Mouse (Mus musculus): ENCODE measurements at regions not wholly inside any gene's neighbourhood (a gene's known extent, or its start where the extent isn't known, plus 50 kb on each side); places are given as distances from the start of the nearest gene placed in this dataset.

DNA sequence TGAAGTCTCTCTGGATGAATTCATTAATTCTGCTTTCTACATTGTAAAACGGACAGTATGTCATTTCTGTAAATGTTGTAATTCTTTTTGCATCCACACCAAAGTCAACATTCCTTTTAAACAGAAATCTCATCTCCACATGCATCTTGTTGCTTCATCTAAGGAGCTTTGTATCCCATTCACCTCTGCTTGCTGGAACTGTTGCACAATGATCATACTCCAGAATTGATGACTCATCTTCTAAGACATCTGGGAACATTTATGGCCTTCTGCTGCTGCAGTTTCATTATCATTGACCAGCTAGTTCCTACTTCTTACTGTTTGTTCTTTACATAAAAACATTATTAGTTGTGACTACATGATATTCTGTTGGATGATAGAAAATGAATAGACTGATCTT lies 1926.9 kb upstream of the Gm38303 start:
- no peaks in the 10 kb centered on the region for H3K27me3 ChIP-seq (ENCODE audit: control insufficient read depth, insufficient read depth, low read depth, low read length)
- 76% methylated on average over 1 of the region's 1 CpGs for WGBS
- H3K9me3 ChIP-seq (replicated peaks; ENCODE audit: control insufficient read depth, low read length, poor library complexity, severe bottlenecking): no peaks in the 10 kb centered on the region
- H3K4me2 ChIP-seq (ENCODE audit: low read length): no peak overlapping the region
- no peak for ATAC-seq
- H3K9ac ChIP-seq (ENCODE audit: low read depth, low read length): no peak overlapping the region
- no peaks in the 10 kb centered on the region for H3K36me3 ChIP-seq (ENCODE audit: control insufficient read depth, insufficient read depth, low read length)
- H3K27ac ChIP-seq (ENCODE audit: low read length): no peak overlapping the region
- no peaks in the 10 kb centered on the region for H3K4me1 ChIP-seq (ENCODE audit: control insufficient read depth, insufficient read depth, low read length)
- no peak overlapping the region for H3K4me3 ChIP-seq (ENCODE audit: low read depth, low read length)

DNA sequence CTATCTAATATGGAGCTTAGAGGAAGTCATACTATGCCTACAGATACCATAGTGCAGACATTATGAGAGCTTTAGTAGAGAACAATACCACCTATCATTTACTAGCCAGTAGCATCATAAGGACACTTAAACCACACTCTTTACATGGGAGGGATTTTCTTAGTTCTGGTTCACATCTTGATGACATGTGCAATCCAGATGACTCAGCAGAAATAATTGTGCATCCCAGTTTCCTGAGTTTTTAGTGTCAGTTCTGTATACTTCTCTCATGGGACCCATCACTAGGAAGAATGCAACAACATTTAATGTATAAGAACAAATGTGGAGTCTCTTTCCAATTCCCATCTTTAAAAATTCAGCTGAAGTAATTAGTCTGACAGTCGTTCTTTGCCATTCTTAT lies 1922.2 kb upstream of the Gm38303 start:
- no peak overlapping the region for H3K27ac ChIP-seq (ENCODE audit: low read length)
- no peaks in the 10 kb centered on the region for H3K27me3 ChIP-seq (ENCODE audit: control insufficient read depth, insufficient read depth, low read depth, low read length)
- WGBS: 84% methylated on average over 1 of the region's 1 CpGs
- H3K4me2 ChIP-seq (ENCODE audit: low read length): no peak overlapping the region
- no peaks in the 10 kb centered on the region for H3K9me3 ChIP-seq (replicated peaks; ENCODE audit: control insufficient read depth, low read length, poor library complexity, severe bottlenecking)
- no peaks in the 10 kb centered on the region for H3K36me3 ChIP-seq (ENCODE audit: control insufficient read depth, insufficient read depth, low read length)
- H3K4me1 ChIP-seq (ENCODE audit: control insufficient read depth, insufficient read depth, low read length): no peaks in the 10 kb centered on the region
- ATAC-seq: no peak
- H3K4me3 ChIP-seq (ENCODE audit: low read depth, low read length): no peak overlapping the region
- H3K9ac ChIP-seq (ENCODE audit: low read depth, low read length): no peak overlapping the region

DNA sequence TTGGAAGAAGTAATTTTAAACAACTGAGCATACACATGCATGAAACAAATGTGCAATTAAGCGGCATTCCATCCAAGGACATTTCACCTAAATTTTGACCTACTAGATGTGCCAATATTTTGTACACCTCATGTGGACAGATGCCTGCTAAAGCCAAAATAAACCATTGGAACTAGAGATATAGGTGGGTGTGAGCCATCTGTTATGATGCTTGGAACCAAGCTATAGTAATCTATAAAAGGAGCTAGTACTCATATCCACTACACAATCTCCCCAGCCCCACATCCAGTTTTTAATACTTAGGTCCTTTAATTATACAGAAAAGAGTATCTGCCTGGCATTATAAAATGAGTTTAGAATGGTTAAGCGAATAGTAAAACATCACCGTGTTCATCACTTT lies 1910.7 kb upstream of the Gm38303 start:
- H3K27ac ChIP-seq (ENCODE audit: low read length): no peak overlapping the region
- ATAC-seq: no peak
- no peaks in the 10 kb centered on the region for H3K9me3 ChIP-seq (replicated peaks; ENCODE audit: control insufficient read depth, low read length, poor library complexity, severe bottlenecking)
- H3K4me2 ChIP-seq (ENCODE audit: low read length): no peak overlapping the region
- H3K9ac ChIP-seq (ENCODE audit: low read depth, low read length): no peak overlapping the region
- 96% methylated on average over 3 of the region's 3 CpGs for WGBS
- H3K4me1 ChIP-seq (ENCODE audit: control insufficient read depth, insufficient read depth, low read length): no peaks in the 10 kb centered on the region
- no peaks in the 10 kb centered on the region for H3K36me3 ChIP-seq (ENCODE audit: control insufficient read depth, insufficient read depth, low read length)
- no peak overlapping the region for H3K4me3 ChIP-seq (ENCODE audit: low read depth, low read length)
- H3K27me3 ChIP-seq (ENCODE audit: control insufficient read depth, insufficient read depth, low read depth, low read length): no peaks in the 10 kb centered on the region

DNA sequence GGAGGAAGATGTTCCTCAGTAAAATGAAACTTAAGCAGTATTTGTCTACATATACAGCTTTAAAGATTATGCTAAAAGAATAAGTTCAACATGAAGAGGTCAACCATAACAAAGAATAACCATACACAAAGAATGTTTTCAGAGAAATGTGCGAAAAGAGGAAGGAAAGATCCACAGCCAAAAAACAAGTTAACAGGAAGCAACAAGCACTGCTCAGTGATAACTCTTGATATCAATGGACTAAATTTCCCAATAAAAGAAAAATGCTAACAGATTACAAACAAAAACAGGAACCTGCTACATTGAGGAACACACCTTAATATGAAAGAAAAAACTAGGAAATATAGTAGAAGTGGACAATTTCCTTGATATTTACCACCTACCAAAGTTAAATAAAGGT lies 1905.5 kb upstream of the Gm38303 start:
- Histone ChIP-seq H3K4me3 (ENCODE audit: low read depth, low read length) (no peak overlapping the region), H3K9ac (ENCODE audit: low read depth, low read length) (no peak overlapping the region), H3K27ac (ENCODE audit: low read length) (no peak overlapping the region), H3K4me2 (ENCODE audit: low read length) (no peak overlapping the region), H3K36me3 (ENCODE audit: control insufficient read depth, insufficient read depth, low read length) (no peaks in the 10 kb centered on the region), H3K27me3 (ENCODE audit: control insufficient read depth, insufficient read depth, low read depth, low read length) (no peaks in the 10 kb centered on the region), H3K4me1 (ENCODE audit: control insufficient read depth, insufficient read depth, low read length) (no peaks in the 10 kb centered on the region), H3K9me3 (replicated peaks; ENCODE audit: control insufficient read depth, low read length, poor library complexity, severe bottlenecking) (no peaks in the 10 kb centered on the region)
- 83% methylated on average over 1 of the region's 1 CpGs for WGBS
- no peak for ATAC-seq

DNA sequence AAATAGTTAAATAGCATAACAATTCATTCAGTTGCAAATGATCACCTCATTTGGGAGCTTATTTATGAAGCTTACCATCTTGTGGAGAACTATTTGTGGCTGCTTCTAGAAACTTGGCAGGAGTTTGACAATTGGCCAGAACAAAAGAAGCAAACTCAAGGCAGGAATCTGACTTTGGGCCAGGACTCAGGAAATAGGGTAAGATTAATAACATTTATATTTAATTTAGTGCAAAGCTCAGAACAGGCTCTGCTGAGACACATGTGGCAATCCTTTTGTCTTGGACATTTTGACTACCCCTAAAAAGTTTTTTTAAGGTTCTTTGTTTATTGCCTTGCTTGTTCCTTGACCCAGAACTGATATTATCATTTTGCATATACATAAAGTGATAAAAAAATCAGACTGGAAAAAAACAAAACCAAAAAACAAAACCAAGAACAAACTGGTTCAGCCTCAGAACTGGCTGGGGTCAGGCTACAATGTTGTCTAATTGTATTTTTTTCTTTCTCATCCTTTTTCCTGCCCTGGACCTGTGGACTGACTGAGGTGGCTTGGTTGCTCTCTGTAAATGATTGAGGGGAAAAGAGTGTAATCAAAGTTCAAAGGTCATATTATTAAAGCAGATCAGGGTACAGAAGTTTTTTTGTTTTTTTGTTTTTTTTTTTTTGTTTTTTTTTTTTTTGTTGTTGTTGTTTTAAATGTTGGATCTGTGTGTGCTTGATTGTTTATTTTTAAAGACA lies 1892.4 kb upstream of the Gm38303 start:
- Histone ChIP-seq H3K4me2 (ENCODE audit: low read length) (no peak overlapping the region), H3K27me3 (ENCODE audit: control insufficient read depth, insufficient read depth, low read depth, low read length) (no peaks in the 10 kb centered on the region), H3K9me3 (replicated peaks; ENCODE audit: control insufficient read depth, low read length, poor library complexity, severe bottlenecking) (no peaks in the 10 kb centered on the region), H3K4me3 (ENCODE audit: low read depth, low read length) (no peak overlapping the region), H3K9ac (ENCODE audit: low read depth, low read length) (no peak overlapping the region), H3K4me1 (ENCODE audit: control insufficient read depth, insufficient read depth, low read length) (no peaks in the 10 kb centered on the region), H3K36me3 (ENCODE audit: control insufficient read depth, insufficient read depth, low read length) (no peaks in the 10 kb centered on the region), H3K27ac (ENCODE audit: low read length) (no peak overlapping the region)
- ATAC-seq: no peak

DNA sequence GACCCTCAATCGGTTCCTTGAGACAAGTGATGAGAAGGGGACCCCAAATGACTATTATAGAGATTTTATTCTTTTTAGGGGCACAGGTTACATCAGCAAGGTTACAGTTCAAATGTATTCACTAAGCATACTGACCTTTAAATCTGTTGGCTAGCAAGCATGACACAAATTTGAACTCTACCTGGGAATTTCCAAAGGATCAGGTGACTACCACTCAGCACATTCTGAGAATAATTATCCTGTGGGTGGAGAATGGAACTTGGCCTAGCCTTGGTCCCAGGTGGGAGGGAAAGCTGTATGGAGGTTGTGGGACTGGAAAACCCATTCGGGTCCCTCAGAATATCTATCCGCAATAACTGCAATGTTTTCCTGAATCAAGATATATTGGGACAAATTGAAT lies 1891.3 kb upstream of the Gm38303 start:
- WGBS: 89% methylated on average over 3 of the region's 3 CpGs

DNA sequence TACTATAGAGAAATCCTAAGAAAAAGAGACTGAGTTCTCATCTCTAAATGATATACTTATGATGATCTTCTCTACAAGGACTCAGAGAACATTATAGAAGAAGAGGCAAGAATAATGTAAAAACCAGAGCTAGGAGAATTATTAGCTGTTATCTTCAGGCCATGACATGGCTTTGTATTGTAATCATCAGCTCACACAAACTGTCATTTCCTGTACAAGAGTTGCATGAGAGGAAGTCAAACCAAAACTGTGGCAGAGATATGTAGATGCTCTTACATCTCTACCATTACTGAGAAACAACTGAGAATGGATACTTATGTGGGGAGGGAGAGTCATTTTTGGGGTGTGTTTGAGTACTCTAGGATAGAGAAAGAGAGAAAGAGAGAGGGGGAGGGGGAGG lies 1889.4 kb upstream of the Gm38303 start:
- Histone ChIP-seq H3K36me3 (ENCODE audit: control insufficient read depth, insufficient read depth, low read length) (no peaks in the 10 kb centered on the region), H3K9ac (ENCODE audit: low read depth, low read length) (no peak overlapping the region), H3K27ac (ENCODE audit: low read length) (no peak overlapping the region), H3K4me1 (ENCODE audit: control insufficient read depth, insufficient read depth, low read length) (no peaks in the 10 kb centered on the region), H3K4me3 (ENCODE audit: low read depth, low read length) (no peak overlapping the region), H3K27me3 (ENCODE audit: control insufficient read depth, insufficient read depth, low read depth, low read length) (no peaks in the 10 kb centered on the region), H3K9me3 (replicated peaks; ENCODE audit: control insufficient read depth, low read length, poor library complexity, severe bottlenecking) (no peaks in the 10 kb centered on the region), H3K4me2 (ENCODE audit: low read length) (no peak overlapping the region)
- ATAC-seq: no peak

More for the DNA sequence above, 1891.3 kb upstream of the Gm38303 start:
- H3K27me3 ChIP-seq (ENCODE audit: control insufficient read depth, insufficient read depth, low read depth, low read length): no peaks in the 10 kb centered on the region
- H3K27ac ChIP-seq (ENCODE audit: low read length): no peak overlapping the region
- ATAC-seq: no peak
- no peak overlapping the region for H3K4me2 ChIP-seq (ENCODE audit: low read length)
- H3K9me3 ChIP-seq (replicated peaks; ENCODE audit: control insufficient read depth, low read length, poor library complexity, severe bottlenecking): no peaks in the 10 kb centered on the region
- no peaks in the 10 kb centered on the region for H3K4me1 ChIP-seq (ENCODE audit: control insufficient read depth, insufficient read depth, low read length)
- H3K36me3 ChIP-seq (ENCODE audit: control insufficient read depth, insufficient read depth, low read length): no peaks in the 10 kb centered on the region
- no peak overlapping the region for H3K4me3 ChIP-seq (ENCODE audit: low read depth, low read length)
- H3K9ac ChIP-seq (ENCODE audit: low read depth, low read length): no peak overlapping the region

DNA sequence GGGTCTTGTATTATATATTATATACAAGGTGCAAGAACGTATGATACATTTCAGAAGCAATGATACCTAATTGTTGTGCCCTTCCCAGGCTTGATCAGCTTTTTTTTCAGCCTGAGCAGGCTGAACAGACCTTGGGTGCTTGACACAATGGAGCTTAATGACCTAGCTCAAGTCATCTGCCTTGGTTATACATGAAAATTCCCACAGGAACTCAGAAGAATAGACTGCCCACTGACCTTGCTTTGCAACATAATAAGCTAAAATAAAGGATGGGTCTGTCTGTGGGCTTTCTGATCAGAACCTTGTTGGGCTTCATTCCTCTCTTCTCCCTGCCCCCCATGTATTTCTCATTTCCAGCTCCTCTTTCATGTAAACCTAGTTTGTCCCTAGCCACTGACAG lies 1880.6 kb upstream of the Gm38303 start:
- 57% methylated on average over 1 of the region's 1 CpGs for WGBS
- Histone ChIP-seq H3K4me1 (ENCODE audit: control insufficient read depth, insufficient read depth, low read length) (no peaks in the 10 kb centered on the region), H3K9me3 (replicated peaks; ENCODE audit: control insufficient read depth, low read length, poor library complexity, severe bottlenecking) (no peaks in the 10 kb centered on the region), H3K27me3 (ENCODE audit: control insufficient read depth, insufficient read depth, low read depth, low read length) (no peaks in the 10 kb centered on the region), H3K36me3 (ENCODE audit: control insufficient read depth, insufficient read depth, low read length) (no peaks in the 10 kb centered on the region), H3K9ac (ENCODE audit: low read depth, low read length) (no peak overlapping the region), H3K4me2 (ENCODE audit: low read length) (no peak overlapping the region), H3K4me3 (ENCODE audit: low read depth, low read length) (no peak overlapping the region), H3K27ac (ENCODE audit: low read length) (no peak overlapping the region)
- no peak for ATAC-seq

DNA sequence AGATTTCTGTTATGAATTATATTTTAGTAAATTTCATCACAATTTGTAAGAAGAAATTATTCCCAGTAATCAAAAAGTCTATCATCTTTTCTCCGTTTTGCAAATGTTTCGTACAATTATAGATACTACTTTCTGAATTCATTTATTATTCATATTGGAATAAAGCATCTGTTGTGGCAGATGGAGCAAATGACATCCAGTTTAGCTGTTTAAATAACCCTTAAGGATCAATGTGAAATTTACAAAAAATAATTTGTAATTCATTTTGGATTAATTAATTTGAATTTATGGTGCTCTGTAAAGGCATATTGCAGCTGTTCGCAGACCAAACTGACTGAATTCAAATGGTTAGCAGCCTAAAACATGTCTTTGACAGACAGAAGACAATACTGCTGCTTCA lies 1879.3 kb upstream of the Gm38303 start:
- Histone ChIP-seq H3K4me1 (ENCODE audit: control insufficient read depth, insufficient read depth, low read length) (no peaks in the 10 kb centered on the region), H3K27ac (ENCODE audit: low read length) (no peak overlapping the region), H3K36me3 (ENCODE audit: control insufficient read depth, insufficient read depth, low read length) (no peaks in the 10 kb centered on the region), H3K27me3 (ENCODE audit: control insufficient read depth, insufficient read depth, low read depth, low read length) (no peaks in the 10 kb centered on the region), H3K4me2 (ENCODE audit: low read length) (no peak overlapping the region), H3K9me3 (replicated peaks; ENCODE audit: control insufficient read depth, low read length, poor library complexity, severe bottlenecking) (no peaks in the 10 kb centered on the region), H3K4me3 (ENCODE audit: low read depth, low read length) (no peak overlapping the region), H3K9ac (ENCODE audit: low read depth, low read length) (no peak overlapping the region)
- WGBS: 84% methylated on average over 3 of the region's 3 CpGs
- no peak for ATAC-seq
